Mouse (Mus musculus): ENCODE measurements around the gene Gca.
"Not testable (repeated sequence)": the region's sequence is repeated elsewhere in the genome, so short reads cannot be mapped to it uniquely, and the experiment has no call there.

The Gca gene

DNA sequence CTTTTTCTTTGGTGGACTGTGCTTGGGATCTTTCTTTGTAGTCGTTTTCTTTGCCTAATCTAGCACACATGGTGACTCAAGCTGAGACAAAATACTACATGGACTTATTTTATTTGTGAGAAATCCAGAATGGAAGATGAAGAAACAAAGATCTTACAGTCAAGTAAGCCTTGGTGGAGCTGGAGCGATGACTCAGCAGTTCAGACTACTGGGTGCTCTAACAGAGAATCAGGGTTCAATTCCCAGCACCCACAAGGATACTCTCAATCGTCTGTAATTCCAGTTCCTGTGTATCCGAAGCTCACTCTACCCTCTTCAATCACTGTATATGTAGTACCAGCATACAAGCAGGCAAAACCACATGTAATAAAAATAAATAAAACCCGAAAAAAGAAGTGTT lies 6.2 kb downstream of the Gca start:
- no peak for DNase-seq (ENCODE audit: low spot score)

- DNase-seq (ENCODE audit: low spot score) = no peak
These were observed 6.7 kb downstream of the Gca start for GRCm38 (mm10) chr2:62670767-62671166.

DNA sequence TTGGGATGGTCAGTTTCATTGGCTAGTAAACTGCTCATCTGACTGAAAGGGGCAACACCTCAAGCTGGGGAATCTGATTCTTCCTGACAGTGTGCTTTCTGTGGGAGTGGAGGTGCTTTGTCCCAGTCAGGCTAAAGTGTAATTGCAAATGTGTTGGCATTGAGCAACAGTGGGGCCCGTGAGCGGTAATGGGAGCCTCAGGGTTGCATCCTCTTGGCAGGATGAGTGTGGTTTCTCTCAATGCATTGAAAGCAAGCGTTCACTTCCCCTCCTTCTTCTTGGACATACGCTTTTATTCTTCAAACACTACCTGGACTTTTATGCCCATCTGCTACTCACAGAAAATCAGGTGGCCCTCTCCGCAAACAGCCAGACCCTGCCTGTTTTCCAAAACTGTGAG lies 8.7 kb downstream of the Gca start:
- no peak for DNase-seq (ENCODE audit: low spot score)

- no peak for DNase-seq (ENCODE audit: low spot score)
These were observed 17.6 kb downstream of the Gca start for GRCm38 (mm10) chr2:62681667-62682066.

GRCm38 (mm10) chr2:62684989-62685595 lies 21.0 kb downstream of the Gca start:
- DNase-seq (ENCODE audit: low spot score) = no peak

GRCm38 (mm10) chr2:62685934-62686333 lies 21.8 kb downstream of the Gca start:
- DNase-seq (ENCODE audit: low spot score) = no peak

DNA sequence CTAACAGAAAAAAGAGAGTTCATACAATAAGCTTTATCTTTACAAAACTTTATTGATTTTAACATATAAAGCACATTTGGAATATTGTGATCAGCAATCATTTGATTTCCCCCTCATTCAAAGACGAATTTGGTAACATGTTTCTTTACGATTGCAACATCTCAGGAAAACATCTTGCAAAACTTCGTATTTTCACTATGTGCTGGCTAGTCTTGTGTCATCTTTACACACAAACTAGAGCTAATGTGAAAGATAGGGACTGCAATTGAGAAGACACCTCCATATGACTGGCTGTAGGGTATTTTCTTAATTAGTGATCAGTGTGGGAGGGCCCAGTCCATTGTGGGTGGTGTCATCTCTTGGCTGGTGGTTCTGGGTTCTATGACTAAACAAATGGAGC lies 42.2 kb downstream of the Gca start:
- DNase-seq (ENCODE audit: low spot score) = no peak

DNA sequence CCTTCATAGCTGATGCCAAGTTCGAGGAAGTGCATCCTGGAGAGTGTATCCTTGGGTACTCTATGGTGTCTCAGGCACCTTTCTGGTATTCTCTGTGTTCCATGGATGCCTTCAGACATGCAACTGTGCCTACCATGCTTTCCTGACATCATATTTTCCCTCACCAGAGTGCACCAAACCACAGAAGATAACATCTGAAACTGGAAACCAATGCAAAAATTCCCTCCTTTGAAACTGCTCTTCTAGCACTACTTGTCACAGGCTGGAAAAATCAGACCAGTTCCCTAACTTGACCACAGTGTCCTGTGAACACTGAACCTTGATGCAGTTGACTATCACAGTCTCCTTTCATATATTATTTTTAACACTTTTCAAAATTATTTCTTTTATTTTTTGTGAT lies 45.5 kb downstream of the Gca start:
- DNase-seq (ENCODE audit: low spot score) = no peak

GRCm38 (mm10) chr2:62714362-62714761 lies 50.3 kb downstream of the Gca start:
- not testable (repeated sequence) for DNase-seq (ENCODE audit: low spot score)

DNA sequence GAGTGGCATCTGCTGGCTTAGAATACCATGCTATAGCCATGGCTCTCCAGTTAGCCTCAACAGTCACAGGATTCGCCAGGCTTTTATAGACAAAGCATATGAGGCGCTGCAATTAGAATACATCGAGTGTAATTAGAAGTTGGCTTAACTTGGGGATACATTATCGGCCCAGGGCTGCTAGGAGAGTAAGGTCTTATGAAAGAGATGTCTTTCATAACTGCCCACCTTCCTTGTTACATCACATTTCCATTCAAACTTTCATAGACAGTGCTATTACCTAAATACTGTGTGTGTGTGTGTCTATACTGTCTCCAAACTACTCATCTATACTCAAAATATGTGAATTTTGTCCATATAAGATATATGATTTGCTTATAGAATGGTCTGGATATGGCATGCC lies 51.2 kb downstream of the Gca start:
- no peak for DNase-seq (ENCODE audit: low spot score)

GRCm38 (mm10) chr2:62717270-62717669 lies 53.2 kb downstream of the Gca start:
- no peak for DNase-seq (ENCODE audit: low spot score)

GRCm38 (mm10) chr2:62718411-62718810 lies 54.3 kb downstream of the Gca start:
- DNase-seq (ENCODE audit: low spot score) = no peak

- DNase-seq (ENCODE audit: low spot score) = no peak
These were observed 61.9 kb downstream of the Gca start for GRCm38 (mm10) chr2:62725946-62726345.

GRCm38 (mm10) chr2:62727732-62728131 lies 63.6 kb downstream of the Gca start:
- DNase-seq (ENCODE audit: low spot score) = no peak

- no peak for DNase-seq (ENCODE audit: low spot score)
These were observed 66.6 kb downstream of the Gca start for GRCm38 (mm10) chr2:62730671-62731070.

GRCm38 (mm10) chr2:62743098-62743497 lies 79.0 kb downstream of the Gca start:
- no peak for DNase-seq (ENCODE audit: low spot score)
